Mouse (Mus musculus) liver, embryonic 12.5 days (tissue): ENCODE data around the gene Nek6. TPM values are rescaled to one million over a fixed set of nuclear protein-coding genes. Genes with fewer than 3 reads are reported as not detected.
A peak's percentile ranks its signal among the peaks of the same experiment; 100 is the strongest.

ENCODE experiments used
- ATAC-seq: fragments of 200-750 bp; cut with Nextera tagmentation; 2 replicates; pipeline ENCODE4 v1.8.0; 2017; ENCODE audit warnings: moderate number of reproducible peaks, mild to moderate bottlenecking, moderate library complexity
- H3K27ac ChIP-seq: fragments of 300-500 bp; sonication (generic); 2 replicates; pipeline ENCODE4 v1.5.1; 2016; ENCODE audit warnings: mild to moderate bottlenecking
- H3K27me3 ChIP-seq: fragments of 300-500 bp; sonication (generic); replicated peaks from 2 replicates; pipeline ENCODE4 v1.6.1; 2016; ENCODE audit warnings: mild to moderate bottlenecking, moderate library complexity
- H3K36me3 ChIP-seq: fragments of 300-500 bp; sonication (generic); 2 replicates; pipeline ENCODE4 v1.6.1; 2016; ENCODE audit warnings: mild to moderate bottlenecking, moderate library complexity
- H3K4me1 ChIP-seq: fragments of 300-500 bp; sonication (generic); 2 replicates; pipeline ENCODE4 v1.6.1; 2016
- H3K4me2 ChIP-seq: fragments of 300-500 bp; sonication (generic); 2 replicates; pipeline ENCODE4 v1.6.1; 2016; ENCODE audit warnings: mild to moderate bottlenecking, moderate library complexity
- H3K4me3 ChIP-seq: fragments of 300-500 bp; sonication (generic); 2 replicates; pipeline ENCODE4 v1.5.1; 2016; ENCODE audit warnings: mild to moderate bottlenecking, moderate library complexity
- H3K9ac ChIP-seq: fragments of 300-500 bp; sonication (generic); 2 replicates; pipeline ENCODE4 v1.6.1; 2016; ENCODE audit warnings: mild to moderate bottlenecking, moderate library complexity
- H3K9me3 ChIP-seq: fragments of 300-500 bp; sonication (generic); replicated peaks from 2 replicates; pipeline ENCODE4 v1.6.1; 2016; ENCODE audit warnings: mild to moderate bottlenecking, moderate library complexity
- WGBS: fragments of 180-500 bp; shearing (Covaris S2); methylation state at CpG from one replicate; pipeline ENCODE4 v1.1.7; 2016; ENCODE audit not compliant: insufficient replicate concordance; 5-methylcytosine and 5-hydroxymethylcytosine counted together
- polyA plus RNA-seq: library from polyadenylated mRNA; unstranded; fragments of >200 nt; fragmentation: Nextera tagmentation; extraction: Ambion mirVana; gene quantifications from 2 replicates; pipeline ENCODE4 v1.2.1, GENCODE M21; 2016

Nek6 gene
- polyA plus RNA-seq, 1 experiment from 2014 or later = 45.7 TPM

- H3K4me3 ChIP-seq = no peak overlapping the region
- H3K27me3 ChIP-seq = no peaks in the 10 kb centered on the region
- WGBS = 65% methylated on average over 14 of the region's 14 CpGs
- peak overlapping the region; percentile 86 for H3K27ac ChIP-seq
- H3K4me1 ChIP-seq = peaks cover 73% of the 10 kb centered on the region
- no peak overlapping the region for H3K4me2 ChIP-seq
- H3K9me3 ChIP-seq = no peaks in the 10 kb centered on the region
- no peaks in the 10 kb centered on the region for H3K36me3 ChIP-seq
- peak overlapping the region; percentile 57; the same call in 1 of the 2 replicates for H3K9ac ChIP-seq
- no peak for ATAC-seq
Observed at GRCm38 (mm10) chr2:38529582-38530152, 18.2 kb downstream of the Nek6 start.

- Histone ChIP-seq H3K4me3 (peak overlapping the region; percentile 27; the same call in 1 of the 2 replicates), H3K4me2 (peak overlapping the region; percentile 70), H3K27me3 (no peaks in the 10 kb centered on the region), H3K4me1 (peaks cover 80% of the 10 kb centered on the region), H3K36me3 (no peaks in the 10 kb centered on the region), H3K9ac (peak overlapping the region; percentile 61), H3K9me3 (no peaks in the 10 kb centered on the region), H3K27ac (peak overlapping the region; percentile 86)
- peak; percentile 93 for ATAC-seq
- WGBS = 8% methylated on average over 6 of the region's 6 CpGs
Observed at GRCm38 (mm10) chr2:38530955-38531381, 19.5 kb downstream of the Nek6 start.

GRCm38 (mm10) chr2:38533322-38533721, 21.9 kb downstream of the Nek6 start:
- Histone ChIP-seq H3K36me3 (no peaks in the 10 kb centered on the region), H3K4me1 (peaks cover 99% of the 10 kb centered on the region), H3K4me2 (peak overlapping the region; percentile 70), H3K27me3 (no peaks in the 10 kb centered on the region), H3K9me3 (no peaks in the 10 kb centered on the region), H3K4me3 (peak overlapping the region; percentile 30; the same call in 1 of the 2 replicates), H3K9ac (peak overlapping the region; percentile 51), H3K27ac (peak overlapping the region; percentile 86)
- peak; percentile 58 for ATAC-seq
- 3% methylated on average over 6 of the region's 6 CpGs for WGBS

- peak overlapping the region; percentile 86 for H3K27ac ChIP-seq
- peak overlapping the region; percentile 70 for H3K4me2 ChIP-seq
- 25% methylated on average over 6 of the region's 6 CpGs for WGBS
- H3K9me3 ChIP-seq = no peaks in the 10 kb centered on the region
- H3K4me3 ChIP-seq = peak overlapping the region; percentile 30; the same call in 1 of the 2 replicates
- H3K9ac ChIP-seq = peak overlapping the region; percentile 51
- H3K27me3 ChIP-seq = no peaks in the 10 kb centered on the region
- ATAC-seq = no peak
- H3K4me1 ChIP-seq = peaks cover 100% of the 10 kb centered on the region
- H3K36me3 ChIP-seq = no peaks in the 10 kb centered on the region
Observed at GRCm38 (mm10) chr2:38533767-38534166, 22.3 kb downstream of the Nek6 start.

- Histone ChIP-seq H3K9ac (peak overlapping the region; percentile 14), H3K4me3 (no peak overlapping the region), H3K9me3 (no peaks in the 10 kb centered on the region), H3K27ac (peak overlapping the region; percentile 86), H3K4me1 (peaks cover 93% of the 10 kb centered on the region), H3K36me3 (no peaks in the 10 kb centered on the region), H3K27me3 (no peaks in the 10 kb centered on the region), H3K4me2 (no peak overlapping the region)
- ATAC-seq = no peak
- WGBS = 74% methylated on average over 5 of the region's 5 CpGs
Observed at GRCm38 (mm10) chr2:38534241-38534940, 22.9 kb downstream of the Nek6 start.

GRCm38 (mm10) chr2:38535051-38535450, 23.6 kb downstream of the Nek6 start:
- Histone ChIP-seq H3K27ac (peak overlapping the region; percentile 89), H3K4me3 (no peak overlapping the region), H3K36me3 (no peaks in the 10 kb centered on the region), H3K27me3 (no peaks in the 10 kb centered on the region), H3K4me2 (peak overlapping the region; percentile 62), H3K4me1 (peaks cover 93% of the 10 kb centered on the region), H3K9me3 (no peaks in the 10 kb centered on the region), H3K9ac (peak overlapping the region; percentile 69; the same call in 1 of the 2 replicates)
- 82% methylated on average over 8 of the region's 8 CpGs for WGBS
- ATAC-seq = no peak

- Histone ChIP-seq H3K27ac (peak overlapping the region; percentile 89), H3K36me3 (no peaks in the 10 kb centered on the region), H3K4me1 (peaks cover 92% of the 10 kb centered on the region), H3K9me3 (no peaks in the 10 kb centered on the region), H3K4me2 (peak overlapping the region; percentile 62), H3K27me3 (0 out of 2 replicates have a peak, but pooled peaks cover 2% of the 10 kb centered on the region), H3K9ac (peak overlapping the region; percentile 69), H3K4me3 (peak overlapping the region; percentile 23; the same call in 1 of the 2 replicates)
- WGBS = 20% methylated on average over 14 of the region's 14 CpGs
- ATAC-seq = no peak
Observed at GRCm38 (mm10) chr2:38535521-38536220, 24.2 kb downstream of the Nek6 start.

GRCm38 (mm10) chr2:38536331-38536731, 24.9 kb downstream of the Nek6 start:
- peak overlapping the region; percentile 69 for H3K9ac ChIP-seq
- H3K27ac ChIP-seq = peak overlapping the region; percentile 89
- peak overlapping the region; percentile 62 for H3K4me2 ChIP-seq
- peak overlapping the region; percentile 23 for H3K4me3 ChIP-seq
- 7% methylated on average over 8 of the region's 8 CpGs for WGBS
- H3K4me1 ChIP-seq = peaks cover 92% of the 10 kb centered on the region
- no peaks in the 10 kb centered on the region for H3K36me3 ChIP-seq
- ATAC-seq = peak; percentile 84
- H3K27me3 ChIP-seq = 0 out of 2 replicates have a peak, but pooled peaks cover 7% of the 10 kb centered on the region
- H3K9me3 ChIP-seq = no peaks in the 10 kb centered on the region

GRCm38 (mm10) chr2:38539677-38540076, 28.2 kb downstream of the Nek6 start:
- no peaks in the 10 kb centered on the region for H3K36me3 ChIP-seq
- no peak for ATAC-seq
- H3K27ac ChIP-seq = 0 out of 2 replicates have a peak overlapping the region, but pooled peaks have one; percentile 30
- H3K4me2 ChIP-seq = no peak overlapping the region
- H3K9me3 ChIP-seq = no peaks in the 10 kb centered on the region
- no peak overlapping the region for H3K9ac ChIP-seq
- 82% methylated on average over 9 of the region's 9 CpGs for WGBS
- peaks cover 90% of the 10 kb centered on the region for H3K4me1 ChIP-seq
- no peak overlapping the region for H3K4me3 ChIP-seq
- 0 out of 2 replicates have a peak, but pooled peaks cover 7% of the 10 kb centered on the region for H3K27me3 ChIP-seq

- ATAC-seq = no peak
- no peak overlapping the region for H3K27ac ChIP-seq
- 0 out of 2 replicates have a peak, but pooled peaks cover 7% of the 10 kb centered on the region for H3K27me3 ChIP-seq
- H3K9ac ChIP-seq = no peak overlapping the region
- 78% methylated on average over 6 of the region's 6 CpGs for WGBS
- peaks cover 87% of the 10 kb centered on the region for H3K4me1 ChIP-seq
- no peak overlapping the region for H3K4me3 ChIP-seq
- H3K4me2 ChIP-seq = no peak overlapping the region
- H3K9me3 ChIP-seq = no peaks in the 10 kb centered on the region
- H3K36me3 ChIP-seq = no peaks in the 10 kb centered on the region
Observed at GRCm38 (mm10) chr2:38540666-38541065, 29.2 kb downstream of the Nek6 start.

GRCm38 (mm10) chr2:38541101-38541500, 29.7 kb downstream of the Nek6 start:
- H3K4me1 ChIP-seq = peaks cover 87% of the 10 kb centered on the region
- no peak for ATAC-seq
- 50% methylated on average over 3 of the region's 3 CpGs for WGBS

More at GRCm38 (mm10) chr2:38541101-38541500, 29.7 kb downstream of the Nek6 start:
- no peaks in the 10 kb centered on the region for H3K36me3 ChIP-seq
- H3K27ac ChIP-seq = no peak overlapping the region
- 0 out of 2 replicates have a peak, but pooled peaks cover 7% of the 10 kb centered on the region for H3K27me3 ChIP-seq
- no peak overlapping the region for H3K4me2 ChIP-seq
- H3K4me3 ChIP-seq = no peak overlapping the region
- H3K9me3 ChIP-seq = no peaks in the 10 kb centered on the region
- no peak overlapping the region for H3K9ac ChIP-seq
